Mouse (Mus musculus) lung, postnatal 0 days (tissue): Measurements from ENCODE around the gene Ptpn14.

Source experiments
- CTCF ChIP-seq: IDR thresholded peaks from 2 replicates; pipeline ENCODE4 v1.5.1; 2016; ENCODE audit warnings: antibody characterized with exemption, mild to moderate bottlenecking
- EP300 ChIP-seq: IDR thresholded peaks from 2 replicates; pipeline ENCODE4 v1.6.1; 2016; ENCODE audit warnings: antibody characterized with exemption, mild to moderate bottlenecking, control low read depth

DNA sequence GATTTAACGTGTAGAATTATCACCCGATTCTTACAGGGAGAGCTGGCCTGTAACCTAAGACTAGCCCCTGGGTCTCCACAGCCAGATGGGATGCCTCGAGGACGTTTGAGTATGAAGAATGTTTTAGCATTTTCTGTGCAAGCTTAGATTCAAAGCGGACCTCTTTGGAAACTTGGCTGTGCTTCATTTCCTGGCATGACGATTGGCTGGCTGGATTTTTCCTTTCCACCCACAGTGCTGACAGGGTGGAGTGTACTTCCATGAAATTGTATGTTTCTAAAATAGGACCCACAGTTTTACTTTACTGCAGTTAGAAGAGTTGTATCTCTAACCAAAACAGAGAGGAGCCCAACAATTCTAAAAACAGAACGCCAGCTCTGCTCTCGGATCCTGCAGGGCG is 89.7 kb downstream of the Ptpn14 start:
- TF ChIP-seq CTCF (no peak), EP300 (no peak)
